ENCODE assay signal across 8 mouse cellular contexts in the genomic region with DNA sequence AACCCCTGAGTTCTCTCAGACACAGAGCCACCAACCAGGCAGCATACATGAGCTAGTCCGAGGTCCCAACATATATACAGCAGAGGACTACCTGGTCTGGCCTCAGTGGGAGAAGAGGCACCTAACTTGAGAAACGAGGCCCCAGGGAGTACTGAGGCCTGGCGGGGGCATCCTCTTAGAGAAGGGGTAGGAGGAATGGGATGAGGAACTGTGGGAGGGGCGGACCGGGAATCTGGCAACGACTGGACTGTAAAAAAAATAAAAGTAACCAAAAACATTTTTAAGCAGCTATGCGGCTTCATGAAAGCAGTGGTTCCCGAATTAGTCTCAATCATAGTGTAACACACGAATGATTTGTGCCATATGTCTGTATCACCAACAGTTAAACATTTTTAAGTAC. TPM values are rescaled to one million over a fixed set of nuclear protein-coding genes. Genes with fewer than 3 reads are reported as not detected.
DNase-seq lines count a peak whose midpoint lies in the region; ATAC-seq and TF ChIP-seq lines count a peak whose summit lies in the region.

No protein-coding gene starts in this region.

- no peak for TF ChIP-seq EP300 in heart, postnatal 0 days (IDR thresholded peaks at IDR 0.05; ENCODE audit: low read depth)

- 8% methylated on average over 9 of the region's 9 CpGs for WGBS in heart, embryonic 10.5 days
- WGBS in heart, postnatal 0 days = 10% methylated on average over 9 of the region's 9 CpGs
- WGBS in liver, embryonic 12.5 days (ENCODE audit: insufficient replicate concordance) = 9% methylated on average over 9 of the region's 9 CpGs

- no peaks in the 10 kb centered on the region for H3K27me3 ChIP-seq in heart, embryonic 10.5 days (ENCODE audit: insufficient read depth, poor library complexity, severe bottlenecking)
- H3K27me3 ChIP-seq in heart, postnatal 0 days (ENCODE audit: control insufficient read depth, insufficient read depth, low read length) = no peaks in the 10 kb centered on the region
- H3K27me3 ChIP-seq in liver, embryonic 12.5 days (replicated peaks) = no peaks in the 10 kb centered on the region
- H3K27me3 ChIP-seq in splenic B cell, adult 2 months (ENCODE audit: control insufficient read depth, insufficient read depth, low read length, poor library complexity, severe bottlenecking) = no peaks in the 10 kb centered on the region

- peak overlapping the region; percentile 89 for H3K9ac ChIP-seq in heart, postnatal 0 days (replicated peaks; ENCODE audit: low read depth, low read length)
- H3K9ac ChIP-seq in liver, embryonic 12.5 days = peak overlapping the region; percentile 96

- H3K4me1 ChIP-seq in heart, embryonic 10.5 days = peaks cover 9% of the 10 kb centered on the region
- peaks cover 14% of the 10 kb centered on the region; the same call in 1 of the 2 replicates for H3K4me1 ChIP-seq in heart, postnatal 0 days (ENCODE audit: control insufficient read depth, insufficient read depth)
- peaks cover 24% of the 10 kb centered on the region for H3K4me1 ChIP-seq in liver, embryonic 12.5 days

- DNase-seq in heart, embryonic 10.5 days (ENCODE audit: low spot score) = no peak
- no peak for DNase-seq in heart, postnatal 25 days (ENCODE audit: low spot score)
- peak; percentile 26 for DNase-seq in R1 (ENCODE audit: low read depth, low spot score)
- DNase-seq in heart, postnatal 0 days (ENCODE audit: low spot score) = peak; percentile 5
- peak; percentile 5 for DNase-seq in splenic B cell, adult 2 months (ENCODE audit: low read depth, low spot score)
- no peak for DNase-seq in ovary, postnatal 14 days (ENCODE audit: low spot score)

- no peak for TF ChIP-seq CTCF in heart, postnatal 0 days (IDR thresholded peaks at IDR 0.05; ENCODE audit: low read depth)

- H3K27ac ChIP-seq in heart, embryonic 10.5 days = peak overlapping the region; percentile 99
- H3K27ac ChIP-seq in heart, postnatal 0 days (ENCODE audit: low read depth) = peak overlapping the region; percentile 94
- peak overlapping the region; percentile 87; the same call in 1 of the 2 replicates for H3K27ac ChIP-seq in liver, embryonic 12.5 days

- H3K9me3 ChIP-seq in heart, embryonic 10.5 days = no peaks in the 10 kb centered on the region
- H3K9me3 ChIP-seq in heart, postnatal 0 days (replicated peaks; ENCODE audit: control insufficient read depth, low read length) = no peaks in the 10 kb centered on the region
- no peaks in the 10 kb centered on the region for H3K9me3 ChIP-seq in liver, embryonic 12.5 days (replicated peaks)

- H3K4me3 ChIP-seq in heart, embryonic 10.5 days = peak overlapping the region; percentile 97
- peak overlapping the region; percentile 78 for H3K4me3 ChIP-seq in heart, postnatal 0 days (ENCODE audit: low read depth, low read length)
- H3K4me3 ChIP-seq in liver, embryonic 12.5 days = peak overlapping the region; percentile 97

- peaks cover 19% of the 10 kb centered on the region for H3K36me3 ChIP-seq in heart, embryonic 10.5 days
- peaks cover 15% of the 10 kb centered on the region for H3K36me3 ChIP-seq in heart, postnatal 0 days (replicated peaks; ENCODE audit: control insufficient read depth, insufficient read depth, low read length)
- peaks cover 18% of the 10 kb centered on the region for H3K36me3 ChIP-seq in liver, embryonic 12.5 days
- no peaks in the 10 kb centered on the region; the same call in 1 of the 2 replicates for H3K36me3 ChIP-seq in splenic B cell, adult 2 months (ENCODE audit: control insufficient read depth, insufficient read depth, low read length, poor library complexity, severe bottlenecking)

- ATAC-seq in heart, postnatal 0 days (ENCODE audit: insufficient read depth, low read depth) = no peak
- no peak for ATAC-seq in liver, embryonic 12.5 days
- no peak for ATAC-seq in monocyte, adult 5-6 weeks (replicated peaks; ENCODE audit: insufficient number of reproducible peaks, low FRiP score, low TSS enrichment, poor library complexity, severe bottlenecking)

- intact Hi-C loops in heart, postnatal 25 days (cut with DNase I) = loop anchor here (10.0 kb wide), 2 partner anchors 190 to 740 kb away; partner anchors contain the start of genes Dcun1d3 and Lyrm1

- peak overlapping the region; percentile 74 for H3K4me2 ChIP-seq in heart, postnatal 0 days (ENCODE audit: low read depth, low read length)
- H3K4me2 ChIP-seq in liver, embryonic 12.5 days = peak overlapping the region; percentile 83

RNA-seq across cellular contexts. Expression of gene Uqcrc2, which starts 0.7 kb away (rescaled TPM):
- 310 and 390 TPM in 2 replicates for polyA plus RNA-seq in heart, embryonic 10.5 days (2016; fragmentation: Nextera tagmentation; extraction: Ambion mirVana)
- 1,000 to 10,000 TPM; 1,144 to 1,191 TPM for total RNA-seq in heart, postnatal 25 days (2021)
- 734 and 751 TPM in 2 replicates for total RNA-seq in heart, postnatal 0 days (2014; rRNA removed; ENCODE audit: low replicate concordance)
- 791 and 812 TPM in 2 replicates for polyA plus RNA-seq in heart, postnatal 0 days (2015; fragmentation: Nextera tagmentation; extraction: Ambion mirVana)
- polyA plus RNA-seq in liver, embryonic 12.5 days (2016; fragmentation: Nextera tagmentation; extraction: Ambion mirVana) = 150 and 160 TPM in 2 replicates
- total RNA-seq in monocyte, adult 5-6 weeks (2017) = 83.2 to 96.9 TPM (median 91.7 TPM) in 3 replicates

RNA-seq across cellular contexts. Expression of gene Pdzd9, which starts 35.8 kb away (rescaled TPM):
- 0.31 and 0.40 TPM in 2 replicates for polyA plus RNA-seq in heart, embryonic 10.5 days (2016; fragmentation: Nextera tagmentation; extraction: Ambion mirVana)
- total RNA-seq in heart, postnatal 25 days (2021) = not detected
- not detected in 2 replicates for total RNA-seq in heart, postnatal 0 days (2014; rRNA removed; ENCODE audit: low replicate concordance)
- 0.37 and 0.44 TPM in 2 replicates for polyA plus RNA-seq in heart, postnatal 0 days (2015; fragmentation: Nextera tagmentation; extraction: Ambion mirVana)
- polyA plus RNA-seq in liver, embryonic 12.5 days (2016; fragmentation: Nextera tagmentation; extraction: Ambion mirVana) = 0.13 and 0.17 TPM in 2 replicates
- total RNA-seq in monocyte, adult 5-6 weeks (2017) = 0.29 TPM in 1 of 3 replicates, not detected in the others

RNA-seq across cellular contexts. Expression of gene Mosmo, which starts 43.1 kb away (rescaled TPM):
- 11.5 and 12.5 TPM in 2 replicates for polyA plus RNA-seq in heart, embryonic 10.5 days (2016; fragmentation: Nextera tagmentation; extraction: Ambion mirVana)
- total RNA-seq in heart, postnatal 25 days (2021) = 10 to 100 TPM; 26.5 to 30.7 TPM
- total RNA-seq in heart, postnatal 0 days (2014; rRNA removed; ENCODE audit: low replicate concordance) = 17.4 and 51.1 TPM in 2 replicates
- 9.9 and 11.7 TPM in 2 replicates for polyA plus RNA-seq in heart, postnatal 0 days (2015; fragmentation: Nextera tagmentation; extraction: Ambion mirVana)
- 9.4 and 10.7 TPM in 2 replicates for polyA plus RNA-seq in liver, embryonic 12.5 days (2016; fragmentation: Nextera tagmentation; extraction: Ambion mirVana)
- total RNA-seq in monocyte, adult 5-6 weeks (2017) = 29.0 to 51.8 TPM (median 50.9 TPM) in 3 replicates

Comparison
In these comparisons a context has a peak if more than half of its experiments do, and no peak if none do; other contexts are left out.
1. DNase-seq: peak in R1 (single experiment), heart, postnatal 0 days (single experiment) and splenic B cell, adult 2 months (single experiment); none in heart, embryonic 10.5 days (single experiment), heart, postnatal 25 days (single experiment) and ovary, postnatal 14 days (single experiment).
2. Peak in every context shown above with its lines, with median percentiles within 50 percentile points of each other: H3K27ac ChIP-seq and H3K4me3 ChIP-seq.